Mouse (Mus musculus): ENCODE data around the gene Fam160b1. TPM values are rescaled to one million over a fixed set of nuclear protein-coding genes. Genes with fewer than 3 reads are reported as not detected.
A peak's percentile ranks its signal among the peaks of the same experiment; 100 is the strongest.

The Fam160b1 gene
- total RNA-seq (2021) = 10 to 100 TPM; 10.5 to 11.1 TPM
- long read RNA-seq, experiment 1, full-length matches to known transcripts = 8 of 9 reads
- long read RNA-seq, experiment 1, partial matches to known transcripts = 0 of 9 reads
- long read RNA-seq, experiment 1, other reads (novel, unspliced or antisense) = 1 of 9 reads
- long read RNA-seq, experiment 2, full-length matches to known transcripts = 1 of 2 reads
- long read RNA-seq, experiment 2, partial matches to known transcripts = 0 of 2 reads
- long read RNA-seq, experiment 2, other reads (novel, unspliced or antisense) = 1 of 2 reads

DNA sequence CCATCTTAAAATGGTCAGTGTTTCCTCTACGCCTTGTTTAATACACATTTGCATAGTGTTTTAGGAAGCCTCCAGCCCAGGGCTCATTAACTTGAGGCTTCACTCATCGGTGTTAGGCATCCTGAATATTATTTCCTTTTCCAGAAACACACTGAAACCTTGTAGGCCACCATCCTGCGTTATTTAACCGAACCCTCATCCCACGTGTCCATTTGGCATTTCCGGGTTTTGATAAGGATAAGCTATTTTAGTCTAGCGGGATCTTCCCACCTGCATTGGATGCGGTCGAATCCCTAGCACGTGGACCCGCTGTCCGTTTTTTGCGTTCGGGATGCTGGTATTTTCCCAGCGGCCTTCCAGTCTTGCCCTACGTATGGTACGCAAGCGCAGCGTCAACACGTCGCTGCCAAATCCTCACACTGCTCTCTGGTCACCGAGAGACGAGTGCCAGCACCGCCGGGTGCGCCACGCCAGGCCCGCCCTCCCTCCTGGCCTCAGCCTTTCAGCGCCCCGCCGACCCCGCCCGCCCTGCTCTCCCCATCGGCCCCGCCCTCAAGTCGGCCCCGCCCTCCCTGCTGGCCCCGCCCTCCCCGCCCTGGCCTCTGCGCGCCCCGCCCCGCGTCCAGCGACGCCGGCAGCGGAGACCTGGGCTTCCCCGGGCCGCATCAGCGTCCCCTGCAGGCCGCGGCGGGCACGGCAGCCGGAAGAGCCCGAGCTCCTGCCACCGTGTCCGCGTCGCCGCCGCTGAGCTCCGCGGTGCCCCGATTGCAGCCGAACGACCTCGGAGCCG, at the start of gene Fam160b1:
TSS of gene Fam160b1 (plus strand) at position 340 of the 790 bp plus-strand sequence.
- peak; percentile 93 to 97 for DNase-seq

DNA sequence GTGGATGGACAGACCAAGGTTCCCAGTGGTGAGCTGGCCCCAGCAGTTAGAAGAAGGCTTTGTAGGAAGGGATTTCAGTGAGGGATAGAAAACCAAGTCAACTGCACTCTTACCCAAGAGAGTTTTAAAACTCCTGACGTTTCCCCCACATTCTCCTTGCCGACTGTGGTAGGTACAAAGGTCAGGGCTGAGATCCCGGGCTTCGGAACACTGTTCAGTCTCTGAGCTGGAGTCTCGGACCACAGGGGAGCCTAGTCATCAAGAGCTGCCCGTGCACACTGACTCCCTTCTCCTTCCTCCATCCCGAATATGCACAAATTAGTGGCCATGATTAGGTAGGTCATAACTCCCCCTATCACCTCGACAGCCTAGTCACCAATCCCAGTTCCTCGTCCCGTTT, 47.3 kb upstream of the Fam160b1 start:
- DNase-seq = no peak

GRCm38 (mm10) chr19:57313891-57314345, 46.6 kb upstream of the Fam160b1 start:
- no peak for DNase-seq

- DNase-seq = peak; percentile 71 to 73
These were observed 46.0 kb upstream of the Fam160b1 start, which contains the start of gene Ablim1 for GRCm38 (mm10) chr19:57314346-57315012. Gene Ablim1, minus strand, starts transcription at chr19:57314919.

- no peak for DNase-seq
These were observed 45.4 kb upstream of the Fam160b1 start for GRCm38 (mm10) chr19:57315013-57315565.

GRCm38 (mm10) chr19:57316597-57316996, 43.9 kb upstream of the Fam160b1 start:
- DNase-seq = no peak

DNA sequence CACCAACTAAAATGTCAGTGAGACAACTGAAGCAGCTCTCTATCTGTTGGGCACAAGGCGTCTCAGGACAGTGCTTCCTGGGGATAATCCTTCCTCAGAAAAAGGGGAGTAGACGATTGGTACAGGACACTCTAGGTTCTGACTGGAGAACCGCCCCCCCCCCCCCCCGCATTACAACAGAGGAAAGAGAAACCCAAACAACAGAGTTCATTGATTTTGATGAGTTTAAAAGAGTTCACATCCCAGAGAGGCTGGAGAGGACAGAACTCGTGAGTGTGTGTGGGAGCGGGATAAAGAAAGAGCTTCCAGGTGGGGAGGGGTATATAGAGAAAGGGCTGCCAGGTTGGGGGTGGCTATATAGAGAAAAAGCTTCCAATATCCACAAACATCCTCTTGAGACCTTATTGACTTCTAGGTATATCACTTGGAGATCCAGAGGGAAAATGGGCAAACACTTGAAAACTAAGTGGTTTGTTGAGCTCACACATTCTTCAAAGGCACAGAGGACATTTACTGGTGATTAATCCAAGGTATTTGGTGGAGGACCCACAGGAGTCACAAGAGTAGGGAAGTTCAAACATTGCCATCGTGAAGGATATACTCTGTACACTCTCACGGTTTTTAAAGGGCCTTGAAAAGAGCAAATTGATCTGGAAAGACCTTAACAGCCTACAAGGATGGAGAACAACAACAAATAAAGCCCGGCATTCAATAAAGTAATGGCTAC, 39.7 kb upstream of the Fam160b1 start:
- no peak for DNase-seq

GRCm38 (mm10) chr19:57321839-57322238, 38.6 kb upstream of the Fam160b1 start:
- no peak for DNase-seq

GRCm38 (mm10) chr19:57322491-57322890, 38.0 kb upstream of the Fam160b1 start:
- DNase-seq = no peak

DNA sequence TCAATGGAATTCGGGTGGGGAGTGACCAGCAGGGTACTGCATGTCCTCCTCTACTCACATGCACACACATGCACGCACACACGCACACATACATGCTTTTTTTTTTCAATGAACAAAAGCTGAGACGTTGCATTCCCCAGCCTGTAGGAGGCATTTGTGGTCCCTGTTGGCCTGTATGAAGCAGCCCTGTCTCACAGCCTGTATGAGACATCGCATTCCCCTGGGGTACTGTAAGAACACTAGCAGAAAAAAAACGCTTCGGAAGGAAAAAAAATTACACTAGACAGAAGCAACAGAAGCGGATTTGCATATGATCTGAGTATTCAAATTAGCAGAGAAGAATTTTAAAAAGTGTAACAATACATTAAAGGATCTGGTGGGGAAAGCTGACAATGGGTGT, 37.4 kb upstream of the Fam160b1 start:
- DNase-seq = no peak

- DNase-seq = peak; percentile 65 to 91
These were observed 34.7 kb upstream of the Fam160b1 start for GRCm38 (mm10) chr19:57325748-57326300.

GRCm38 (mm10) chr19:57327679-57328078, 32.8 kb upstream of the Fam160b1 start:
- DNase-seq = no peak

GRCm38 (mm10) chr19:57328269-57328668, 32.2 kb upstream of the Fam160b1 start:
- no peak for DNase-seq

DNA sequence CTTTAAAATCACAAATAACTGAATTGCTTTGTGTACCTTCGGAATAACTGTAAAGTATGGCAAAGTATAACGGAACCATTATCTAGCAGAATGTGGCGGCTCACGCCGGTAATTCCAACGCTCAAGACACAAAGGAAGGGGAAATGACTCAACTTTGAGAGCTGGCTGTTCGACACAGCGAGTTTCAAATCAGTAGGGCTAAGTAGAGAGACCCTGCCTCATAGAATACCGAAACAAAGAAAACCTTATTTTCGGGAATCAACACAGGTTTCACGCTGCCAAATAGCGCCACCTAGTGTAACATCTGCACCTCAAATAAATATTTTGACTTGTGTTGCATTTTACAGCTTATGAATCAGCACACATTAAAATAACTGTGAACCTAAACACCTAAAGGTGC, 31.7 kb upstream of the Fam160b1 start:
- DNase-seq = peak; percentile 49 to 82

DNA sequence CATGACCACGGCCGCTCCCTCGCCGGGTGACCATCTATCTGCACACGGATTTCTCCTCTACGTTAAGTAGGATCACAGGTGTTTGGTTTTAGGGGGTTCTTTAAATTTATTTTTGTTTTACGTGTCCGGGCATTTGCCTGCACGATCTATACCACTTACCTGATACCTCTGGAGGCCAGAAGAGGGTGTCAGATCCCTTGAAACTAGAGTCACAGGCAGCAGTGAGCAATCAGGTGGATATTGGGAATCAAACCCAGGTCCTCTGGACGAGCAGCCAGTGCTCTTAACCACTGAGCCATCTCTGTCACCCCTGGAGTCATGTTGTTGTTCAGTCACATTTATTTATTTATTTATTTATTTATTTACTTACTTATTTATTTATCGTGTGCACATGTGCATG, 30.2 kb upstream of the Fam160b1 start:
- DNase-seq = no peak

DNA sequence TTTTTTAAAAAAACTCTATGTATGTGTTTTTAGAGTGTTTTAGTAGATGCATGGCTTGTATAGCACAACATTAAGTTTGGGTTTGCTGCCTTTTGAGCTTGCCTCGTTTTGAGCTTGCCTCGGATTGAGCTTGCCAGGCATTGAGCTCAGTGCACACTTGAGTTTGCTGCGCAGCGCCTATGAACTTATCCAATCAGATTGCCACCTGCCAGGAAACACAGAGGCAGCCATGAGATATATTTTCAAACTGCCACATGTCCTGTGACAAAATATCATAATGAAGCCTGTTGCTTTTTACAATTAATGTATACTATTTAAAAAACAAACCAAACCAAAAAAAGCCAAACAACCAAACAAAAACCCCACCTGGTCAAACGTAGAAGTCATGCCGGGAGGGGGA, 29.2 kb upstream of the Fam160b1 start:
- DNase-seq = no peak

GRCm38 (mm10) chr19:57333356-57333755, 27.1 kb upstream of the Fam160b1 start:
- no peak for DNase-seq

DNA sequence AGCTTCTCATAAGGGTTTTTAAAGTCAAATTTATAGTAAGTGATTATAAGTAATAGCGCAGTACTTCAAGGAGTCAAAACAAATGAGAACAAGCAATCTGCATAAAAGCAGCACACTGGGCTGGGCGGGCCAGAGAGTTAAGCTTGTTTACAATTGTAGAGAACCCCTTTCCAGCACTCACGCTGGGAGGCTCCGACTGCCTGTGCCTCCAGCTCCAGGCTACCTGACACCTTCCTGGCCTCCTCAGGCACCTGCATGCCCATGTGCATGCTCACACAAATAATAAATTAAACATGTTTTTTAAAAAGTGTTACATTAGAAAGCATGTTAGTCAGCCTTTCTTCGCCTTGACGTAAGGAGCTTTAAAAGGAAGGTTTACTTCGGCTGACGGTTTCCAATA, 25.3 kb upstream of the Fam160b1 start:
- no peak for DNase-seq

DNA sequence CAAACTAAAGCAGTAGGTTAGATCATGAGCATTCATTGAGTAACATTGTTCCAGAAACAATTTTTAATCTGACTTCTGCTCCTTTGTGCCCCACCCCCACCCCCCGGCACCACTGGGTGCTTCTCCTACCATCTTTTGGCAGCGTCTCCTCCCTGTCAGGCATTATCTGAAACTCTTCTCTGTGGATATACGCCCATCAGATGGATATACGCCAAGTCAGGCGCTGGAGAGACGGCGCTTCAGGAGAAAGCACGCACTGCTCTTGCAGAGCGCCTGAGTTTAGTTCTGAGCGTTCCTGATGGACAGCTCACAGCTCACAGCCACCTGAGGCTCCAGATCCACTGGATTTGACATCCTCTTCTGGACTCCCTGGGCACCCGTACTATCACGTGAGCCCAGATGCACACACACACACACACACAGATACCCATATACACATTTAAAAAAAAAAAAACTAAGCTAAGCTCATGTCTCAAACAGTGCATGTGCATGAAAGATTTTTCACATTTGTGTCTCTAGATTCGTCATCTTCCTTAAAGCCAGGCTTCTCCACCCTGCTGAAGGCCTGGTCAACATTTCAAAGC, 21.1 kb upstream of the Fam160b1 start:
- DNase-seq = peak; percentile 27 to 54

- DNase-seq = no peak
These were observed 19.4 kb upstream of the Fam160b1 start for GRCm38 (mm10) chr19:57340900-57341742.
